Mouse (Mus musculus) E14TG2a.4 (cell line): ENCODE measurements around the gene Iqschfp.

ENCODE experiments used
- CTCF ChIP-seq: conservative IDR thresholded peaks from 2 replicates; pipeline ENCODE4 v1.5.1; 2014; ENCODE audit warnings: low read length
- NANOG ChIP-seq: IDR thresholded peaks from 2 replicates; pipeline ENCODE4 v1.6.1; 2014; ENCODE audit warnings: borderline replicate concordance, low read length, mixed read lengths

- TF ChIP-seq CTCF (no peak), NANOG (no peak)
Measured at GRCm38 (mm10) chr3:68466643-68467042, 574.6 kb downstream of the Iqschfp start.
